In genomic region chr11:86201037-86201786, GRCm38 (mm10) we compare ENCODE assay signal across 8 mouse cellular contexts. TPM values are rescaled to one million over a fixed set of nuclear protein-coding genes. Genes with fewer than 3 reads are reported as not detected.
DNase-seq lines count a peak whose midpoint lies in the region; ATAC-seq lines count a peak whose summit lies in the region.

TSS of gene Brip1 (minus strand) at chr11:86201193.

- intact Hi-C loops in heart, postnatal 14 days (cut with DNase I): loop anchor here (10.0 kb wide), 1 partner anchor 154 kb away; the partner anchor contains the start of gene Med13

- ATAC-seq in forebrain, embryonic 14.5 days: peak; percentile 99
- peak; percentile 100 for ATAC-seq in neural tube, embryonic 15.5 days (ENCODE audit: low FRiP score)

- H3K27ac ChIP-seq in forebrain, embryonic 14.5 days (ENCODE audit: low read depth, low read length): peak within 1 kb of the TSS; percentile 61
- peak within 1 kb of the TSS; percentile 80 for H3K27ac ChIP-seq in neural tube, embryonic 15.5 days (replicated peaks)

- H3K9me3 ChIP-seq in forebrain, embryonic 14.5 days (replicated peaks; ENCODE audit: control insufficient read depth, low read length): no peaks in the 10 kb centered on the region; the same call in 1 of the 2 replicates
- H3K9me3 ChIP-seq in neural tube, embryonic 15.5 days (replicated peaks): 0 out of 2 replicates have a peak, but pooled peaks cover 4% of the 10 kb centered on the region

- peak within 1 kb of the TSS; percentile 80 for H3K9ac ChIP-seq in forebrain, embryonic 14.5 days (ENCODE audit: low read length)
- H3K9ac ChIP-seq in neural tube, embryonic 15.5 days (replicated peaks): peak within 1 kb of the TSS; percentile 73

- peaks cover 26% of the 10 kb centered on the region for H3K36me3 ChIP-seq in forebrain, embryonic 14.5 days (ENCODE audit: control insufficient read depth, insufficient read depth, low read length)
- H3K36me3 ChIP-seq in neural tube, embryonic 15.5 days: peaks cover 22% of the 10 kb centered on the region

- peak within 1 kb of the TSS; percentile 76 for H3K4me3 ChIP-seq in forebrain, embryonic 14.5 days (ENCODE audit: low read depth, low read length)
- peak within 1 kb of the TSS; percentile 79 for H3K4me3 ChIP-seq in neural tube, embryonic 15.5 days (replicated peaks)

- peak; percentile 98 for DNase-seq in ES-CJ7 (ENCODE audit: low read depth, low spot score)
- DNase-seq in cerebellum, adult 11 months: peak; percentile 87
- DNase-seq in forebrain, embryonic 14.5 days (ENCODE audit: low spot score): peak; percentile 98
- DNase-seq in heart, postnatal 14 days: peak; percentile 88 to 91
- peak; percentile 90 for DNase-seq in layer of hippocampus, adult 11-12 months (ENCODE audit: low spot score)
- DNase-seq in lung, adult 18-20 months: peak; percentile 93 to 94
- peak; percentile 94 for DNase-seq in testis, postnatal 14 days (ENCODE audit: low spot score)

- peak within 1 kb of the TSS; percentile 71 for H3K4me2 ChIP-seq in forebrain, embryonic 14.5 days (ENCODE audit: low read length)
- peak within 1 kb of the TSS; percentile 92 for H3K4me2 ChIP-seq in neural tube, embryonic 15.5 days

- WGBS in forebrain, embryonic 14.5 days: under 1% methylated on average over 60 of the region's 60 CpGs
- under 1% methylated on average over 60 of the region's 60 CpGs for WGBS in neural tube, embryonic 15.5 days

- peaks cover 4% of the 10 kb centered on the region; the same call in 1 of the 2 replicates for H3K4me1 ChIP-seq in forebrain, embryonic 14.5 days (ENCODE audit: control insufficient read depth, insufficient read depth, low read length)
- peaks cover 15% of the 10 kb centered on the region for H3K4me1 ChIP-seq in neural tube, embryonic 15.5 days

- H3K27me3 ChIP-seq in forebrain, embryonic 14.5 days (replicated peaks; ENCODE audit: control insufficient read depth, insufficient read depth, low read length): no peaks in the 10 kb centered on the region
- no peaks in the 10 kb centered on the region for H3K27me3 ChIP-seq in neural tube, embryonic 15.5 days (replicated peaks)

RNA-seq across cellular contexts. Expression of gene Brip1, which starts in this region (rescaled TPM):
- 3.5 and 3.7 TPM in 2 replicates for polyA plus RNA-seq in forebrain, embryonic 14.5 days (2014; fragmentation: Nextera tagmentation; extraction: Ambion mirVana)
- 1 to 10 TPM in 1 of 2 experiments, under 1 TPM in 1; 0.76 to 1.4 TPM for total RNA-seq in heart, postnatal 14 days (2021)
- 0.60 and 3.1 TPM in 2 replicates for polyA plus RNA-seq in neural tube, embryonic 15.5 days (2015; fragmentation: Nextera tagmentation; extraction: Ambion mirVana)

Comparison
In these comparisons a context has a peak if more than half of its experiments do, and no peak if none do; other contexts are left out.
1. Peak in every context shown above with its lines: DNase-seq, ATAC-seq, H3K4me3 ChIP-seq and H3K27ac ChIP-seq.